Mouse (Mus musculus) CH12.LX (cell line): ENCODE data around the gene Gna15. TPM values are rescaled to one million over a fixed set of nuclear protein-coding genes. Genes with fewer than 3 reads are reported as not detected.

ENCODE experiments used
- DNase-seq: peaks from one replicate; pipeline ENCODE4 v3.0.0-alpha.2; 2013; ENCODE audit errors: extremely low read depth
- H3K27ac ChIP-seq: 2 replicates; pipeline ENCODE4 v1.5.1; 2012; ENCODE audit warnings: low read depth, mild to moderate bottlenecking, control low read depth, moderate library complexity; ENCODE audit not compliant: insufficient read depth
- H3K27me3 ChIP-seq: replicated peaks from 2 replicates; pipeline ENCODE3; 2012; ENCODE audit warnings: inconsistent platforms
- H3K36me3 ChIP-seq, 2 experiments: replicated peaks in 1 of 2; 2 replicates each; pipeline versions ENCODE3 to v1.6.1; 2012; ENCODE audit warnings: inconsistent platforms in 1 of 2, low read length in 1 of 2, mild to moderate bottlenecking in 1 of 2, mixed read lengths in 1 of 2, moderate library complexity in 1 of 2; ENCODE audit not compliant: control insufficient read depth in 1 of 2, insufficient read depth in 1 of 2
- H3K4me1 ChIP-seq, 2 experiments: 2 replicates each; pipeline ENCODE4 v1.6.1; 2012; ENCODE audit warnings: inconsistent platforms in 1 of 2, moderate library complexity in 1 of 2; ENCODE audit not compliant: insufficient read depth in 2 of 2, control insufficient read depth in 1 of 2
- H3K4me2 ChIP-seq: 2 replicates; pipeline ENCODE4 v1.6.1; 2012; ENCODE audit warnings: low read depth, mild to moderate bottlenecking, control low read depth; ENCODE audit not compliant: poor library complexity, insufficient read depth, severe bottlenecking
- H3K4me3 ChIP-seq, 3 experiments: fragments of 150-350 bp in 1 of 3; sonication (generic) in 1 of 3; replicated peaks in 1 of 3; 2 replicates each; pipeline versions ENCODE3 to v1.5.1; 2011 to 2012; ENCODE audit warnings: low read depth in 2 of 3, low read length in 2 of 3, mild to moderate bottlenecking in 2 of 3, moderate library complexity in 2 of 3, control low read depth in 1 of 3, improper control_type of control experiment in 1 of 3, inconsistent platforms in 1 of 3, mixed read lengths in 1 of 3; ENCODE audit not compliant: poor library complexity in 1 of 3
- H3K79me2 ChIP-seq: replicated peaks from 2 replicates; pipeline ENCODE4 v1.6.1; 2012; ENCODE audit warnings: mild to moderate bottlenecking, moderate library complexity; ENCODE audit not compliant: control insufficient read depth, poor library complexity, insufficient read depth, severe bottlenecking; ENCODE audit errors: extremely low read depth
- H3K9ac ChIP-seq: 2 replicates; pipeline ENCODE4 v1.6.1; 2012; ENCODE audit warnings: low read depth, mild to moderate bottlenecking, control low read depth, moderate library complexity; ENCODE audit not compliant: insufficient read depth
- H3K9me3 ChIP-seq: replicated peaks from 2 replicates; pipeline ENCODE3; 2012; ENCODE audit warnings: low read length, inconsistent platforms, mixed read lengths
- CHD2 ChIP-seq: IDR thresholded peaks from 2 replicates; pipeline ENCODE4 v1.6.1; 2011; ENCODE audit warnings: low read length, improper control_type of control experiment
- ELF1 ChIP-seq: IDR thresholded peaks from 2 replicates; pipeline ENCODE4 v1.6.1; 2014; ENCODE audit warnings: low read depth, mild to moderate bottlenecking, inconsistent platforms, low read length, improper control_type of control experiment
- EP300 ChIP-seq: IDR thresholded peaks from 2 replicates; pipeline ENCODE4 v1.6.1; 2011; ENCODE audit warnings: low read length, improper control_type of control experiment
- ETS1 ChIP-seq: conservative IDR thresholded peaks from 2 replicates; pipeline ENCODE4 v1.6.1; 2012; ENCODE audit warnings: low read depth, mild to moderate bottlenecking, inconsistent platforms, low read length, improper control_type of control experiment, moderate library complexity
- IRF4 ChIP-seq: IDR thresholded peaks from 2 replicates; pipeline ENCODE4 v1.6.1; 2014; ENCODE audit warnings: low read depth, mild to moderate bottlenecking, inconsistent platforms, low read length, improper control_type of control experiment
- NELFE ChIP-seq: IDR thresholded peaks from 2 replicates; pipeline ENCODE4 v1.6.1; 2011; ENCODE audit warnings: low read depth, low read length, improper control_type of control experiment
- NRF1 ChIP-seq: IDR thresholded peaks from 2 replicates; pipeline ENCODE4 v1.6.1; 2014; ENCODE audit warnings: low read depth, mild to moderate bottlenecking, inconsistent platforms, low read length, improper control_type of control experiment, moderate library complexity
- POLR2A ChIP-seq: IDR thresholded peaks from 2 replicates; pipeline ENCODE4 v1.6.1; 2011; ENCODE audit warnings: low read depth, mild to moderate bottlenecking, improper control_type of control experiment, low read length
- RCOR1 ChIP-seq: conservative IDR thresholded peaks from 2 replicates; pipeline ENCODE4 v1.6.1; 2012; ENCODE audit warnings: low read depth, mild to moderate bottlenecking, inconsistent platforms, low read length, improper control_type of control experiment
- ZKSCAN1 ChIP-seq: IDR thresholded peaks from 2 replicates; pipeline ENCODE4 v1.6.1; 2012; ENCODE audit warnings: low read depth, inconsistent platforms, low read length, improper control_type of control experiment, borderline replicate concordance
- ZNF384 ChIP-seq: IDR thresholded peaks from 2 replicates; pipeline ENCODE4 v1.6.1; 2012; ENCODE audit warnings: low read depth, low read length, improper control_type of control experiment, inconsistent platforms
- dilution Hi-C: fragments of 300-500 bp; cut with MboI; formaldehyde crosslinking; loops from 2 replicates; pipeline ENCODE4 v1.14.3; 2020; ENCODE audit warnings: low sequenced_read_pairs; ENCODE audit not compliant: extremely low pct_unique_long_range_greater_than_20kb, extremely low pct_ligation_motif_present
- in situ Hi-C: fragments of 300-500 bp; cut with MboI; formaldehyde crosslinking; loops from 3 replicates; pipeline ENCODE4 v1.14.3; 2019; ENCODE audit warnings: low sequenced_read_pairs, low pct_ligation_motif_present, low pct_unique_long_range_greater_than_20kb, mixed read lengths
- polyA plus RNA-seq: library from polyadenylated mRNA; unstranded; fragments of >175 nt; gene quantifications from 2 replicates; pipeline ENCODE4 v1.2.1, GENCODE M21; 2012; ENCODE audit warnings: low read depth; ENCODE audit not compliant: insufficient read length
- total RNA-seq, 2 experiments: library from RNA; depleted of rRNA; stranded (reverse); fragments of 300-350 nt in 1 of 2; fragments of >200 nt in 1 of 2; gene quantifications; 2 replicates each; pipeline ENCODE4 v1.2.3; 2012 to 2014

Gene Gna15
- total and polyA plus RNA-seq, 3 experiments = 5.2 to 10.0 (median 5.2) TPM

- peaks cover 63% of the 10 kb centered on the region for H3K27me3 ChIP-seq
- no peak for DNase-seq
- H3K9me3 ChIP-seq = peaks cover 5% of the 10 kb centered on the region
- H3K4me3 ChIP-seq = peak overlapping the region; percentile 47 to 80 (median 76)
- in situ Hi-C loops = loop anchor here (5.0 kb wide), 1 partner anchor 42 kb away; the partner anchor contains the start of gene Tle6
- H3K4me2 ChIP-seq = peak overlapping the region; percentile 84
- peaks cover 5 to 16% of the 10 kb centered on the region in 2 experiments; a peak in 3 of 4 replicates for H3K4me1 ChIP-seq
- peak overlapping the region; percentile 75 for H3K9ac ChIP-seq
- dilution Hi-C loops = no loop called here
- H3K36me3 ChIP-seq = peaks cover 0 to 11% of the 10 kb centered on the region in 2 experiments
- H3K27ac ChIP-seq = peak overlapping the region; percentile 30; the same call in 1 of the 2 replicates
- H3K79me2 ChIP-seq = peaks cover 14% of the 10 kb centered on the region; the same call in 1 of the 2 replicates
- TF ChIP-seq CHD2 = peak; percentile 54; the same call in 1 of the 2 replicates
- no peak for TF ChIP-seq ZKSCAN1
- no peak for TF ChIP-seq RCOR1
- 0 out of 2 replicates have a peak, but pooled peaks have one; percentile 18 for TF ChIP-seq ELF1
- peak; percentile 33; the same call in 1 of the 2 replicates for TF ChIP-seq POLR2A
- TF ChIP-seq NRF1 = 0 out of 2 replicates have a peak, but pooled peaks have one; percentile 32
These were observed 35.9 kb upstream of the Gna15 start for GRCm38 (mm10) chr10:81559627-81560539.

- peaks cover 5% of the 10 kb centered on the region for H3K9me3 ChIP-seq
- peaks cover 0 to 4% of the 10 kb centered on the region in 2 experiments for H3K36me3 ChIP-seq
- dilution Hi-C loops (no loop called here), in situ Hi-C loops (no loop called here)
- DNase-seq = no peak
- H3K4me1 ChIP-seq = peaks cover 5 to 18% of the 10 kb centered on the region in 2 experiments; a peak in 3 of 4 replicates
- peak within 1 kb of the TSS; percentile 84 for H3K4me2 ChIP-seq
- peaks cover 14% of the 10 kb centered on the region; the same call in 1 of the 2 replicates for H3K79me2 ChIP-seq
- H3K9ac ChIP-seq = peak within 1 kb of the TSS; percentile 75
- peak within 1 kb of the TSS; percentile 47 to 80 (median 76) for H3K4me3 ChIP-seq
- H3K27me3 ChIP-seq = peaks cover 57% of the 10 kb centered on the region
- peak within 1 kb of the TSS; percentile 30; the same call in 1 of the 2 replicates for H3K27ac ChIP-seq
- TF ChIP-seq ZNF384 = no peak
- no peak for TF ChIP-seq IRF4
- peak; percentile 74 for TF ChIP-seq NRF1
- TF ChIP-seq EP300 = no peak
- TF ChIP-seq POLR2A = peak; percentile 28; the same call in 1 of the 2 replicates
- no peak for TF ChIP-seq NELFE
- no peak for TF ChIP-seq ETS1
These were observed 35.2 kb upstream of the Gna15 start, which contains the start of gene Aes for GRCm38 (mm10) chr10:81559163-81559626. Gene Aes (plus strand): TSS chr10:81559488.
